Mouse (Mus musculus): ENCODE measurements at regions not wholly inside any gene's neighbourhood (a gene's known extent, or its start where the extent isn't known, plus 50 kb on each side); places are given as distances from the start of the nearest gene placed in this dataset.
A peak's percentile ranks its signal among the peaks of the same experiment; 100 is the strongest.

GRCm38 (mm10) chr13:81852309-81852978, 69.6 kb downstream of the Cetn3 start:
- no peak for DNase-seq

GRCm38 (mm10) chr13:81856072-81856471, 73.2 kb downstream of the Cetn3 start:
- no peak for DNase-seq

GRCm38 (mm10) chr13:81860683-81861082, 77.8 kb downstream of the Cetn3 start:
- no peak for DNase-seq

- no peak for DNase-seq
Measured at GRCm38 (mm10) chr13:81861886-81862600, 79.2 kb downstream of the Cetn3 start.

- no peak for DNase-seq
Measured at GRCm38 (mm10) chr13:81871226-81871625, 88.3 kb downstream of the Cetn3 start.

- no peak for DNase-seq
Measured at GRCm38 (mm10) chr13:81885879-81886278, 103.0 kb downstream of the Cetn3 start.

- no peak for DNase-seq
Measured at GRCm38 (mm10) chr13:81930266-81930665, 147.4 kb downstream of the Cetn3 start.

- DNase-seq = no peak
Measured at GRCm38 (mm10) chr13:81931199-81931598, 148.3 kb downstream of the Cetn3 start.

- DNase-seq = no peak
Measured at GRCm38 (mm10) chr13:81937061-81937460, 154.2 kb downstream of the Cetn3 start.

GRCm38 (mm10) chr13:81944047-81944446, 161.2 kb downstream of the Cetn3 start:
- peak; percentile 89 to 90 for DNase-seq

GRCm38 (mm10) chr13:81944469-81944868, 161.6 kb downstream of the Cetn3 start:
- no peak for DNase-seq

- DNase-seq = no peak
Measured at GRCm38 (mm10) chr13:81945741-81946140, 162.9 kb downstream of the Cetn3 start.

- DNase-seq = no peak
Measured at GRCm38 (mm10) chr13:81965431-81965830, 182.6 kb downstream of the Cetn3 start.

GRCm38 (mm10) chr13:81975878-81976277, 193.0 kb downstream of the Cetn3 start:
- peak; percentile 18 to 24 for DNase-seq

GRCm38 (mm10) chr13:81978003-81978402, 195.1 kb downstream of the Cetn3 start:
- no peak for DNase-seq

GRCm38 (mm10) chr13:81979289-81979688, 196.4 kb downstream of the Cetn3 start:
- no peak for DNase-seq

- DNase-seq = no peak
Measured at GRCm38 (mm10) chr13:81980094-81980493, 197.2 kb downstream of the Cetn3 start.

GRCm38 (mm10) chr13:81982491-81982890, 199.6 kb downstream of the Cetn3 start:
- peak; percentile 5 to 23 for DNase-seq

- no peak for DNase-seq
Measured at GRCm38 (mm10) chr13:82000681-82001212, 217.9 kb downstream of the Cetn3 start.

GRCm38 (mm10) chr13:82005929-82006726, 223.3 kb downstream of the Cetn3 start:
- DNase-seq = no peak

GRCm38 (mm10) chr13:82007222-82007621, 224.3 kb downstream of the Cetn3 start:
- no peak for DNase-seq

- no peak for DNase-seq
Measured at GRCm38 (mm10) chr13:82039623-82040022, 256.7 kb downstream of the Cetn3 start.

GRCm38 (mm10) chr13:82058131-82058731, 275.4 kb downstream of the Cetn3 start:
- DNase-seq = no peak
